Mouse (Mus musculus) G1E (cell line): Measurements from ENCODE around the gene Chst15.

ENCODE experiments used
- CTCF ChIP-seq: IDR thresholded peaks from 2 replicates; pipeline ENCODE4 v1.5.1; 2012; ENCODE audit warnings: low read depth, low read length, inconsistent platforms, mixed read lengths
- GATA1 ChIP-seq: IDR thresholded peaks from 2 replicates; pipeline ENCODE4 v1.6.1; 2012; ENCODE audit warnings: borderline replicate concordance, low read length, inconsistent platforms, mixed read lengths
- GATA2 ChIP-seq: IDR thresholded peaks from 2 replicates; pipeline ENCODE4 v1.6.1; 2012; ENCODE audit warnings: low read depth, low read length, inconsistent platforms, borderline replicate concordance
- POLR2AphosphoS5 ChIP-seq: IDR thresholded peaks from 2 replicates; pipeline ENCODE4 v1.6.1; 2012; ENCODE audit warnings: low read depth, low read length, inconsistent platforms; ENCODE audit not compliant: insufficient replicate concordance

- no peak for TF ChIP-seq CTCF
- TF ChIP-seq GATA1: no peak
- TF ChIP-seq GATA2: no peak
- TF ChIP-seq POLR2AphosphoS5: no peak
These were observed 32.1 kb upstream of the Chst15 start for GRCm38 (mm10) chr7:132349075-132349572.
